Mouse (Mus musculus): Measurements from ENCODE around the gene Ubxn1. TPM values are rescaled to one million over a fixed set of nuclear protein-coding genes. Genes with fewer than 3 reads are reported as not detected.

Gene Ubxn1
- polyA plus RNA-seq, 1 experiment from 2014 or later = 208 TPM

DNA sequence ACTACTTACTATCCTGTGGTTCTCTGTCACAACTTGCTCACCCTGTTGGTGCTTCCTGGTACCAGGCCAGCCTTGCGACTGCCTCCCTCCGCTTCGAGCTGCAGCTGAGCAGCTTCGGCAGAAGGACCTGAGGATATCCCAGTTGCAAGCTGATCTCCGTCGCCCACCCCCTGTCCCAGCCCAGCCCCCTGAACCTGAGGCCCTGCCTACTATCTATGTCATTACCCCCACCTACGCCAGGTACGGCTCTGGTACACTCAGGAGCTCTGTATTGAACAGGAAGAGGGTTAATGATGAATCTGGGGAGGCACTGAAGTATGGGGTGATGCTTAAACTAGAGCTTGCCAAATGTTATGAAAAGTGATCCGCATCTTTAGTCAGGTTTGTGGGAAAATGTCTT is 50.4 kb downstream of the Ubxn1 start:
- peaks cover 42% of the 10 kb centered on the region for H3K36me3 ChIP-seq (replicated peaks)
- WGBS = 77% methylated on average over 9 of the region's 9 CpGs

More for the DNA sequence above, 50.4 kb downstream of the Ubxn1 start:
- no peaks in the 10 kb centered on the region for H3K9me3 ChIP-seq
- H3K4me1 ChIP-seq = peaks cover 24% of the 10 kb centered on the region
- peak overlapping the region; percentile 89 for H3K4me3 ChIP-seq
- no peaks in the 10 kb centered on the region for H3K27me3 ChIP-seq (ENCODE audit: poor library complexity, severe bottlenecking)
- DNase-seq (ENCODE audit: extremely low spot score, low spot score) = no peak
- H3K27ac ChIP-seq = no peak overlapping the region

Small RNAs within 50 kb of the gene (microRNA-seq; reads per million reads assigned to microRNA genes)
- not detected for gene Mir5136

Other genes starting within 250 kb of the Ubxn1 start
- gene Chrm1, start 207.7 kb upstream of the Ubxn1 start, polyA plus RNA-seq (2016; fragmentation: Nextera tagmentation; extraction: Ambion mirVana) = not detected in 2 replicates
- 136 and 149 TPM in 2 replicates for gene Slc3a2, start 148.1 kb upstream of the Ubxn1 start, polyA plus RNA-seq (2016; fragmentation: Nextera tagmentation; extraction: Ambion mirVana)
- gene Wdr74, start 135.7 kb upstream of the Ubxn1 start, polyA plus RNA-seq (2016; fragmentation: Nextera tagmentation; extraction: Ambion mirVana) = 120 and 126 TPM in 2 replicates
- 3.4 and 3.7 TPM in 2 replicates for gene 1700092M07Rik, start 130.8 kb upstream of the Ubxn1 start, polyA plus RNA-seq (2016; fragmentation: Nextera tagmentation; extraction: Ambion mirVana)
- 86.8 and 87.8 TPM in 2 replicates for gene Stx5a, start 130.1 kb upstream of the Ubxn1 start, polyA plus RNA-seq (2016; fragmentation: Nextera tagmentation; extraction: Ambion mirVana)
- 254 and 275 TPM in 2 replicates for gene Nxf1, start 114.4 kb upstream of the Ubxn1 start, polyA plus RNA-seq (2016; fragmentation: Nextera tagmentation; extraction: Ambion mirVana)
- 170 TPM in 2 replicates for gene Tmem223, start 100.5 kb upstream of the Ubxn1 start, polyA plus RNA-seq (2016; fragmentation: Nextera tagmentation; extraction: Ambion mirVana)
- 47.4 and 49.5 TPM in 2 replicates for gene Tmem179b, start 97.0 kb upstream of the Ubxn1 start, polyA plus RNA-seq (2016; fragmentation: Nextera tagmentation; extraction: Ambion mirVana)
- gene Taf6l, start 85.1 kb upstream of the Ubxn1 start, polyA plus RNA-seq (2016; fragmentation: Nextera tagmentation; extraction: Ambion mirVana) = 48.6 and 49.4 TPM in 2 replicates
- 173 and 180 TPM in 2 replicates for gene Polr2g, start 72.9 kb upstream of the Ubxn1 start, polyA plus RNA-seq (2016; fragmentation: Nextera tagmentation; extraction: Ambion mirVana)
- gene Zbtb3, start 68.9 kb upstream of the Ubxn1 start, polyA plus RNA-seq (2016; fragmentation: Nextera tagmentation; extraction: Ambion mirVana) = 6.6 and 6.8 TPM in 2 replicates
- gene Ttc9c, start 52.2 kb upstream of the Ubxn1 start, polyA plus RNA-seq (2016; fragmentation: Nextera tagmentation; extraction: Ambion mirVana) = 82.5 and 85.5 TPM in 2 replicates
- 4.9 and 5.4 TPM in 2 replicates for gene Hnrnpul2, start 51.5 kb upstream of the Ubxn1 start, polyA plus RNA-seq (2016; fragmentation: Nextera tagmentation; extraction: Ambion mirVana)
- not detected in 2 replicates for gene AC129217.1, start 41.7 kb upstream of the Ubxn1 start, polyA plus RNA-seq (2016; fragmentation: Nextera tagmentation; extraction: Ambion mirVana)
- gene Bscl2, start 34.0 kb upstream of the Ubxn1 start, polyA plus RNA-seq (2016; fragmentation: Nextera tagmentation; extraction: Ambion mirVana) = 47.0 and 48.0 TPM in 2 replicates
- gene Gng3, start 32.3 kb upstream of the Ubxn1 start, polyA plus RNA-seq (2016; fragmentation: Nextera tagmentation; extraction: Ambion mirVana) = 27.8 and 31.7 TPM in 2 replicates
- 0.36 and 0.99 TPM in 2 replicates for gene Lrrn4cl, start 20.7 kb upstream of the Ubxn1 start, polyA plus RNA-seq (2016; fragmentation: Nextera tagmentation; extraction: Ambion mirVana)
- 53.2 and 55.5 TPM in 2 replicates for gene Uqcc3, start 9.4 kb downstream of the Ubxn1 start, polyA plus RNA-seq (2016; fragmentation: Nextera tagmentation; extraction: Ambion mirVana)
- 125 and 130 TPM in 2 replicates for gene Lbhd1, start 12.2 kb downstream of the Ubxn1 start, polyA plus RNA-seq (2016; fragmentation: Nextera tagmentation; extraction: Ambion mirVana)
- gene Gm49403, start 12.4 kb downstream of the Ubxn1 start, polyA plus RNA-seq (2016; fragmentation: Nextera tagmentation; extraction: Ambion mirVana) = not detected in 2 replicates
- gene 1810009A15Rik, start 17.4 kb downstream of the Ubxn1 start, polyA plus RNA-seq (2016; fragmentation: Nextera tagmentation; extraction: Ambion mirVana) = 178 and 183 TPM in 2 replicates
- gene Gm49416, start 17.4 kb downstream of the Ubxn1 start, polyA plus RNA-seq (2016; fragmentation: Nextera tagmentation; extraction: Ambion mirVana) = 0.20 and 0.37 TPM in 2 replicates
- gene Ints5, start 21.5 kb downstream of the Ubxn1 start, polyA plus RNA-seq (2016; fragmentation: Nextera tagmentation; extraction: Ambion mirVana) = 59.9 and 61.4 TPM in 2 replicates
- 118 and 121 TPM in 2 replicates for gene Ganab, start 26.6 kb downstream of the Ubxn1 start, polyA plus RNA-seq (2016; fragmentation: Nextera tagmentation; extraction: Ambion mirVana)
- 49.6 and 52.2 TPM in 2 replicates for gene B3gat3, start 48.9 kb downstream of the Ubxn1 start, polyA plus RNA-seq (2016; fragmentation: Nextera tagmentation; extraction: Ambion mirVana)
- 3.7 and 3.9 TPM in 2 replicates for gene Rom1, start 57.9 kb downstream of the Ubxn1 start, polyA plus RNA-seq (2016; fragmentation: Nextera tagmentation; extraction: Ambion mirVana)
- 24.0 and 25.7 TPM in 2 replicates for gene Eml3, start 58.1 kb downstream of the Ubxn1 start, polyA plus RNA-seq (2016; fragmentation: Nextera tagmentation; extraction: Ambion mirVana)
- gene Mta2, start 70.4 kb downstream of the Ubxn1 start, polyA plus RNA-seq (2016; fragmentation: Nextera tagmentation; extraction: Ambion mirVana) = 202 and 206 TPM in 2 replicates
- 40.2 and 49.1 TPM in 2 replicates for gene Tut1, start 82.4 kb downstream of the Ubxn1 start, polyA plus RNA-seq (2016; fragmentation: Nextera tagmentation; extraction: Ambion mirVana)
- 559 and 563 TPM in 2 replicates for gene Eef1g, start 95.5 kb downstream of the Ubxn1 start, polyA plus RNA-seq (2016; fragmentation: Nextera tagmentation; extraction: Ambion mirVana)
- gene Ahnak, start 117.8 kb downstream of the Ubxn1 start, polyA plus RNA-seq (2016; fragmentation: Nextera tagmentation; extraction: Ambion mirVana) = 6.5 and 7.1 TPM in 2 replicates
- gene Scgb1a1, start 216.5 kb downstream of the Ubxn1 start, polyA plus RNA-seq (2016; fragmentation: Nextera tagmentation; extraction: Ambion mirVana) = not detected in 2 replicates